Mouse (Mus musculus): ENCODE measurements around the gene Cnot3.
"Not testable (repeated sequence)": the region's sequence is repeated elsewhere in the genome, so short reads cannot be mapped to it uniquely, and the experiment has no call there.

Gene Cnot3

GRCm38 (mm10) chr7:3656966-3657365 lies 11.9 kb downstream of the Cnot3 start:
- no peak for DNase-seq

DNA sequence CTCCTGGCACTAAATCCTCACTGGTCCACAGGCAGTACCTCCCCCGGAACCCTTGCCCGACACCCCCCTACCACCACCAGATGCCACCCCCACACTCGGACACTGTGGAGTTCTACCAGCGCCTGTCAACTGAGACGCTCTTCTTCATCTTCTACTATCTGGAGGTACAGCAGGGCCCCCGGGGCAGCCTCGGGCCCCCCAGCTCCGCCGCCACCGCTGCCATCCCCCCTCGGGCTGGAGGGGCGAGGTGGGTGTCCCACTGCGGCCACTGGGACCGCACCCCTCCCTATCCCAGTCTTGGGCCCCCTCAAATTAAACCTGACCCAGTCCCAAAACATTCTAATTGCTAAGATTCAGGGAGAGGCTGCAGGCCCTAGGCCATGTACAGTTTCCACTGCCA lies 13.5 kb downstream of the Cnot3 start:
- no peak for DNase-seq

GRCm38 (mm10) chr7:3664524-3665214 lies 19.6 kb downstream of the Cnot3 start:
- peak; percentile 63 for DNase-seq

DNA sequence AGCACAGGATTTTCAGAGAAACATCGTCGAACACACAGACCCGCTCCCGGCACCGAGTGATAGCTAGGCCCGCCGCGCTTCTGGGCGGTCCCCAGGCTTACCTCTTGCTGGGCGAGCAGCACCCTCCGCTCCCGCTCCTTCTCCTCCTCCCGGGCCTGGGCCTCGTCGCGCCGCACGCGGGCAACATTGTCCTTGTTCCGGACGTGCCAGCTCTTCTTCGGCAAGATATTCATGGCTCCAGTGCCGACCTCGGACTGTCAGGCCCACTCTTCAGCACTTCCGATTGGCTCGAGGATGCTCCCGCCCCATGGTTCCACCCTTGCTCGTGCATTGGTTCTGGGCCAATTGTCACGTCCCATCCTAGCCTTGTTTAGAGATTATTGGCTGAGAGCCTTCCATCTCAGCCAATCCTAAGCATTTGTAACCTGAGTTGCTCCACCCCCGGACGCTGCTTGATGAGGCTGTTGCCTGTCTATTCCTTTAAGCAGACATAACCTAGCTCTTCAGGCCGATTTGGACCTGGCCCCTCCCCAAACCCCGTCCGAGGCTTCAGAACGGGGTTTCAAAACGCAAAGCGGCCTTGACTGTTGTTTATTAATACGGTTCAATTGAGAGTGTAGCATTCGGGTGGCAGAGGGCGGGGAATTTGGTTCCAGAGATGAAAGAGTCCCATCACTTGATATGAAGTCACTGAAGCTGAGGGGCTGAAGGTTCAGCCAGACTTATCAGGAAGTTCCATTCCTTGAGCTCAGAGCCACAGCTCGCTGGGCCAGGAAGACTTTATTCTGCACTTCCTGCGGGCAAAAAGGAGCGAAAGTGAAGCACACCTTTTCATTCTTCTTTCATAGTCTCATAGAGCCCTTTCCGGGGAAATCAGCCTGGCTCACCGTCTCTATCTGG lies 20.4 kb downstream of the Cnot3 start, which contains the start of gene Leng1:
TSS of gene Leng1 (minus strand) at position 626 of the 900 bp plus-strand sequence.
- peak; percentile 98 for DNase-seq

GRCm38 (mm10) chr7:3666921-3667391 lies 21.9 kb downstream of the Cnot3 start:
- peak; percentile 17 for DNase-seq

DNA sequence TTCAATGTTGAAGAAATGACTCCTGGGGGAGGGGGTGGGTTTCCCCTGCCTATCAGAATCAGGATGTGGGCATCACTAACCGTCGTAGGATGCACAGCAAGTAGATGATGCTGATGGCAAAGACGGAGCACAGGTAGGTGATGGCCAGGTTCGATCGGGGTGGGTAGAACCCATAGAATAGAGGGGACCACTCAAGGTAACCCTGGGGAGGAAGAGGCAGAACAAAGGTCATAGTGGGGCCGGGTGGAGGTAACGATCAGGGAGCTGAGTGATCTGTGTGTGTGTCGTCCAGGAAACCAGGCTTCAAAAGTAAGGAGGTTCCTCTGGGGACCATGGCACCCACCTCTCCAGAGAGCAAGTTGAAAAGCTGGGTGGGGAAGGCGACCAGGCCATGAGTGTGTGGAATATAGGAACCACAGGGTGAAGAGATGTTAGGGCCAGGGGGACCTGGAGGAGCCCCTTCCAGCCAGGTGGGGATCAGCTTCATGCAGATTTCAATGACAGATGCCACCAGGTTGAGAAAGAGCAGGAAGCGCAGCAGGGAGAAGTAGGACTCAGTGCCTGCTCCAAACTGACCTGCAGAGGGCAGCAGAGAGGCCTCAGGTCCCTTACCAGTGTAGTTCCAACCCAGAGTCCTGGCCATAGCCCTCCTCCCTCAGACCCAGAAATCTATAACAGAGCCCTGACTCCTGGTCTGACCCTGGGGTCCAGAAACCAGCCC lies 29.6 kb downstream of the Cnot3 start:
- DNase-seq, result peak; percentile 85

- no peak for DNase-seq
These were observed 30.1 kb downstream of the Cnot3 start for GRCm38 (mm10) chr7:3675228-3675548.

DNA sequence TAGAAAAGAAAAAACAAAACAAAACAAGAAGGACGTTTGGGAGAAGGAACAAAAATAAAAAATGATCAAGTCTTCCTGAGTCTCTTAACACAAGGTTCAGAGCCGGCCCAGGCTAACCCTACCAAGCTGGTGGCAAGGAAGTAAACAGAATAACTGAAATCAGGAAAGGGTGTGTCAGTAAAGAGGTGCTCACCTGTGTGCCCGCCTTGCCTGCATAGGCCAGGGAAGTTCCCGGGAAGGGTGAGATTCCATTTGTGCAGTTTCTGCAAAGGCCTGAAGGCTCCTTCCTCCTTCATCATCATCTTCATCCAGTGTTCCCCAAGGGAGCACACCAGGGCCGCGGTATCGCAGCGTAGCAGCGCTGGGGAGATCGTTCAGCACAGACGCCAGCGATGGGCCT lies 31.3 kb downstream of the Cnot3 start:
- DNase-seq, result no peak

- peak; percentile 72 for DNase-seq
These were observed 32.3 kb downstream of the Cnot3 start, which contains the start of gene Tmc4 for GRCm38 (mm10) chr7:3677342-3677741. Gene Tmc4, minus strand, starts transcription at chr7:3677553.

GRCm38 (mm10) chr7:3683908-3684550 lies 39.0 kb downstream of the Cnot3 start:
- no peak for DNase-seq

GRCm38 (mm10) chr7:3684698-3685097 lies 39.6 kb downstream of the Cnot3 start:
- no peak for DNase-seq

- DNase-seq, result no peak
These were observed 40.5 kb downstream of the Cnot3 start for GRCm38 (mm10) chr7:3685400-3686187.

DNA sequence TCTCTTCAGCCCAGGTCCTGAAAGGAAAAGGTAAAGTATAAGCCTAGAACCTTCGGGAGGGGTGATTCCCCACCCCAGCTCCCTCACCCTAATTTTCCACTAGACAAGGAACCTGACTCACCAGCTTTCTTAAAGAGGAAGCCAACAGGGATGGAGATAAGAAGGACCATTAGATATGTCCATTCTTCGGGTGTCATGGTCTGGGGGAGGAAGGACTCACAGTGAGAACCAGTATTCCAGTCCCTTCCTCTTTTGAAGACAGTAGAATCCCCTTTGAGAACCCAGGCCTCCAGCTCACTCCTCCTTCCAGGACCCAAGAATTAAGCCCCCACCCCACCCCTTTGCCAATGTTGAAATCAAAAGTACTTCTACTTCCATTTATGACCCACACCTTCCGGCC lies 46.9 kb downstream of the Cnot3 start:
- no peak for DNase-seq

DNA sequence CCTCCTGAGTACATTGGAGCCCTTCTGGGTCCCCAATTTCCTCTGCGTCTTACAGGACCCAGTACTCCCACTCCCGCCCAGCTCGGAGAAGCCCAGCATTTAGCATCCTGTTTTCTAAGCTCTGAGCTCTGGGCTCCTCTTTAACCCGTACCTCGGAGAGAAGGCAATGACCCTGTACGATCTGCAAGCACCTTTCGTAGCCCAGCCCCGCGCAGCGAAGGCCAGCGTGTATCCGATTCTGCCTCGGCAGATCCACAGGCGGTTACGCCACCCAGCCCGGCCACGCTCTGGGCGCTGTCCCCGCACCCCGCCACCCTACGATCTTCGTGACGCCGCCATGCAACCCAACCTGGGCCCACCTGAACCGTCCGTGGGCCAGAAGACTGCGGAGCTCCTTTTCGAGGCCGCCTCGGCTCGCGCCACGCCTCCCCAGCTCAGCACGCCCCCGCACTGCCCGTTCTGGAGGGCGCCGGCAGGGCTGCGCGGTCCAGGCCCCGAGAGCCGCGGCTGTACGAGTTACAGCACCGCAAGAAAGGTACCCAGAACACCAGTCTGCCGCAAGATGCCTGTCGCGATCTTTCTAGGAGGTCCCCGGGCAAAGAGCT lies 47.4 kb downstream of the Cnot3 start, which contains the start of gene Tsen34:
TSS of gene Tsen34 (plus strand) at position 482 of the 605 bp plus-strand sequence.
- DNase-seq, result no peak

- DNase-seq, result peak; percentile 99
These were observed 48.1 kb downstream of the Cnot3 start, which contains the start of gene Mboat7 for GRCm38 (mm10) chr7:3692987-3693808. Gene Mboat7, minus strand, starts transcription at chr7:3693523.

GRCm38 (mm10) chr7:3693809-3694075 lies 48.7 kb downstream of the Cnot3 start:
- no peak for DNase-seq

GRCm38 (mm10) chr7:3694076-3694948 lies 49.2 kb downstream of the Cnot3 start:
- peak; percentile 87 for DNase-seq

- DNase-seq, result not testable (repeated sequence)
These were observed 49.9 kb downstream of the Cnot3 start for GRCm38 (mm10) chr7:3694949-3695305.

DNA sequence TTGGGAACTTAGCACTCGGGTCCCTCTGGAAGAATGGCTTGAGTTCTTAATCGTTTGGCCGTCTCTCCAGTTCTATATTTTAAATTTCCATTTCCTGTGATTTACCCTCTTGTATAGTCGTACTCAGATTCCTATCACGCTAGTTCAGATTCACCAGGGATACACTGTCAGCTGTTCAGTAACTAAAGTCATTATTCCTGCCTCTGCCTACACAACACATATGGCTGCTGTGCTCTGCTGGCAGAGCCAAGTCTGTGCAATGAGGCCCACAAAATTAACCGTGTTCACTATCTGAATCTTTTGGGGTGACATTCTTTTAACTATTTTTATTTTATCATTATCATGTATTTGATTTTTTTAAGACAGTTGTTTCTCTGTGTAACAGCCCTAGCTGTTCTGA lies 53.4 kb downstream of the Cnot3 start:
- no peak for DNase-seq

Measured in kidney, postnatal 14 days (tissue).